Mouse (Mus musculus) G1E-ER4 (cell line): ENCODE data around the gene Srrm2. TPM values are rescaled to one million over a fixed set of nuclear protein-coding genes. Genes with fewer than 3 reads are reported as not detected.

ENCODE experiments used
- GATA1 ChIP-seq: IDR thresholded peaks from one replicate; pipeline ENCODE4 v1.8.0; 2012; ENCODE audit warnings: low read length, inconsistent platforms
- polyA plus RNA-seq: library from polyadenylated mRNA; stranded (reverse); fragments of >175 nt; gene quantifications from 2 replicates; pipeline ENCODE4 v1.2.3, GENCODE M21; 2012

The Srrm2 gene
- polyA plus RNA-seq, 1 experiment: 91.1 TPM

- no peak for TF ChIP-seq GATA1
Observed at GRCm38 (mm10) chr17:23823614-23824013, 33.3 kb downstream of the Srrm2 start.

- no peak for TF ChIP-seq GATA1
Observed at GRCm38 (mm10) chr17:23825591-23825990, 35.3 kb downstream of the Srrm2 start.

GRCm38 (mm10) chr17:23828271-23829001 is 38.1 kb downstream of the Srrm2 start:
- no peak for TF ChIP-seq GATA1

- no peak for TF ChIP-seq GATA1
Observed at GRCm38 (mm10) chr17:23829064-23829619, 38.8 kb downstream of the Srrm2 start, which contains the start of gene Elob. Gene Elob (minus strand): TSS chr17:23829136.

- TF ChIP-seq GATA1: no peak
Observed at GRCm38 (mm10) chr17:23831201-23831600, 40.9 kb downstream of the Srrm2 start.

- TF ChIP-seq GATA1: no peak
Observed at GRCm38 (mm10) chr17:23836006-23836575, 45.8 kb downstream of the Srrm2 start, which contains the start of gene Prss33. Gene Prss33 (minus strand): TSS chr17:23836056.

- TF ChIP-seq GATA1: no peak
Observed at GRCm38 (mm10) chr17:23841145-23841544, 50.8 kb downstream of the Srrm2 start.

GRCm38 (mm10) chr17:23843141-23843811 is 52.9 kb downstream of the Srrm2 start:
- no peak for TF ChIP-seq GATA1

GRCm38 (mm10) chr17:23843812-23844273 is 53.5 kb downstream of the Srrm2 start, which contains the start of the genes Prss32 and Prss41:
Gene Prss32 (plus strand): TSS chr17:23843855.
Gene Prss41 (minus strand): TSS chr17:23844172.
- TF ChIP-seq GATA1: no peak

GRCm38 (mm10) chr17:23850028-23850427 is 59.7 kb downstream of the Srrm2 start:
- no peak for TF ChIP-seq GATA1

GRCm38 (mm10) chr17:23850853-23851749 is 60.8 kb downstream of the Srrm2 start:
- TF ChIP-seq GATA1: no peak

GRCm38 (mm10) chr17:23853292-23853691 is 63.0 kb downstream of the Srrm2 start:
- no peak for TF ChIP-seq GATA1

GRCm38 (mm10) chr17:23854229-23854765 is 64.0 kb downstream of the Srrm2 start:
- TF ChIP-seq GATA1: no peak

GRCm38 (mm10) chr17:23857193-23857592 is 66.9 kb downstream of the Srrm2 start:
- no peak for TF ChIP-seq GATA1

- no peak for TF ChIP-seq GATA1
Observed at GRCm38 (mm10) chr17:23857913-23858312, 67.6 kb downstream of the Srrm2 start.
